Mouse (Mus musculus): ENCODE results near the gene Thy1. TPM values are rescaled to one million over a fixed set of nuclear protein-coding genes. Genes with fewer than 3 reads are reported as not detected.
A peak's percentile ranks its signal among the peaks of the same experiment; 100 is the strongest.

Gene Thy1
- polyA plus RNA-seq, 1 experiment from 2014 or later = not detected

DNA sequence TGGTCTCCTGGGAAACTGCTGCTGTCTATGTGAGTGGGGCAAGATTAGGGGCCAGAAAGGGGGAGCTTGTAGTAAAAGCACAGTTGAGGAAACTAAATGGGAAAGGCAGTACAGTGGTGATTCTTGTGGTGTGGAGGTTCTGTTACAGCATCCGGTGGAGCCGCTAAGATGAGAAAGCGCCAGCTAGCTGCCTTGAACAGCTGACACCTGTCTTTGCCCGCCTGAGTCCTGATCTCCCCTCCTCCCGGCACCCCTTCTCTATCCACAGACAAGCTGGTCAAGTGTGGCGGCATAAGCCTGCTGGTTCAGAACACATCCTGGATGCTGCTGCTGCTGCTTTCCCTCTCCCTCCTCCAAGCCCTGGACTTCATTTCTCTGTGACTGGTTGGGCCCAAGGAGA, 3.9 kb downstream of the Thy1 start:
- no peaks in the 10 kb centered on the region for H3K27me3 ChIP-seq
- in situ Hi-C loops (cut with MboI; ENCODE audit: low pct_unique_long_range_greater_than_20kb) = no loop called here
- no peak for DNase-seq (ENCODE audit: low read depth, low spot score)
- TF ChIP-seq CTCF (IDR thresholded peaks at IDR 0.05) = no peak
- CTCF ChIA-PET = no interaction called here
- POLR2A ChIA-PET = no interaction called here
- ATAC-seq = no peak

DNA sequence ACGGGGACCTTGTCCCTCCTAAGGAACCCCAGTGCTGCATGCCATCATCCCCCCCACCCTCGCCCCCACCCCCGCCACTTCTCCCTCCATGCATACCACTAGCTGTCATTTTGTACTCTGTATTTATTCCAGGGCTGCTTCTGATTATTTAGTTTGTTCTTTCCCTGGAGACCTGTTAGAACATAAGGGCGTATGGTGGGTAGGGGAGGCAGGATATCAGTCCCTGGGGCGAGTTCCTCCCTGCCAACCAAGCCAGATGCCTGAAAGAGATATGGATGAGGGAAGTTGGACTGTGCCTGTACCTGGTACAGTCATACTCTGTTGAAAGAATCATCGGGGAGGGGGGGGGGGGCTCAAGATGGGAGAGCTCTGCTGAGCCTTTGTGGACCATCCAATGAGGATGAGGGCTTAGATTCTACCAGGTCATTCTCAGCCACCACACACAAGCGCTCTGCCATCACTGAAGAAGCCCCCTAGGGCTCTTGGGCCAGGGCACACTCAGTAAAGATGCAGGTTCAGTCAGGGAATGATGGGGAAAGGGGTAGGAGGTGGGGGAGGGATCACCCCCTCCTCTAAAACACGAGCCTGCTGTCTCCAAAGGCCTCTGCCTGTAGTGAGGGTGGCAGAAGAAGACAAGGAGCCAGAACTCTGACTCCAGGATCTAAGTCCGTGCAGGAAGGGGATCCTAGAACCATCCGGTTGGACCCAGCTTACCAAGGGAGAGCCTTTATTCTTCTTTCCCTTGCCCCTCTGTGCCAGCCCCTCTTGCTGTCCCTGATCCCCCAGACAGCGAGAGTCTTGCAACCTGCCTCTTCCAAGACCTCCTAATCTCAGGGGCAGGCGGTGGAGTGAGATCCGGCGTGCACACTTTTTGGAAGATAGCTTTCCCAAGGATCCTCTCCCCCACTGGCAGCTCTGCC, 4.6 kb downstream of the Thy1 start:
- ChIA-PET CTCF (interaction anchor here (1.1 kb wide), 1 partner anchor 10 kb away, joined by 3 read pairs; no protein-coding TSS in a partner anchor), POLR2A (no interaction called here)
- H3K27me3 ChIP-seq = no peaks in the 10 kb centered on the region
- TF ChIP-seq CTCF (IDR thresholded peaks at IDR 0.05) = no peak
- no peak for ATAC-seq
- DNase-seq (ENCODE audit: low read depth, low spot score) = no peak
- in situ Hi-C loops (cut with MboI; ENCODE audit: low pct_unique_long_range_greater_than_20kb) = no loop called here

- no peak for TF ChIP-seq CTCF (IDR thresholded peaks at IDR 0.05)
- in situ Hi-C loops (cut with MboI; ENCODE audit: low pct_unique_long_range_greater_than_20kb) = no loop called here
- ChIA-PET POLR2A (no interaction called here), CTCF (interaction anchor here (1.1 kb wide), 1 partner anchor 9 kb away, joined by 3 read pairs; no protein-coding TSS in a partner anchor)
- H3K27me3 ChIP-seq = no peaks in the 10 kb centered on the region
- DNase-seq (ENCODE audit: low read depth, low spot score) (no peak), ATAC-seq (no peak)
Measured at GRCm38 (mm10) chr9:44048541-44049380, 5.6 kb downstream of the Thy1 start.

DNA sequence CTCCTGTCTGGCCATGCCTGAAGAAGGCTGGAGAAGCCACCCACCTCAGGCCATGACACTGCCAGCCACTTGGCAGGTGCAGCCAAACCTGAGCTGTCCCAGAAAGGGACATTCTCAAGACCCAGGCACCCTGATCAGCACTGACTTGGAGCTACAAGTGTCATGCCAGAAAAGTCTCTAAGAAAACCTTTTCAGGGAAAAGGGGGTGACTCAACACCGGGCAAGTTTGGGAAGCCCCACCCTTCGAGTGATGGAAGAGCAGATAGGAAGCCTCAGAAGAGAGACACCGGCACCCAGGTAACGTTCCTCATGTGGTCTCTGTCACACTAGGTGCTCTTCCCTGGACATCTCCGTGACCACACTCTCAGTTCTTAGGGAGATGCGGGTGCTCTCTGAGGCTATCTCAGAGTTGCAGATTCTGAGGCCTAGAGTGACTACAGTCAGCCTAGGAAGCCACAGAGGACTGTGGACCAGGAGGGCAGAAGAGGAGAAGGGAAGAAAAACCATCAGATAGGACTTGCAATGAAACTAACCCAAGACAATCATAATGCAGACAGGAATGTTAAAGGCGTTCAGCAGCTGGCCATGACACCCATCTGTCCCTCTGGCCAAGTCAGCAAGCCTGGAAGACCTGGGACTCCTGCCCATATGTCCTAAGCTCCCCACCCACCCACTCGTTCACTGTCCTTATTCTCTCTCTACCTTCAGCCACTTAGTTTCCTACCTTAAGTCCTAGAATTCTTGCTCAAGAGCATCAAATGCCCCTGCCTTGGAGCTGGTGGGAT, 6.4 kb downstream of the Thy1 start:
- in situ Hi-C loops (cut with MboI; ENCODE audit: low pct_unique_long_range_greater_than_20kb) = no loop called here
- no peak for TF ChIP-seq CTCF (IDR thresholded peaks at IDR 0.05)
- no peak for ATAC-seq
- ChIA-PET CTCF (no interaction called here), POLR2A (interaction anchor here (0.6 kb wide), 1 partner anchor 978 kb away, joined by 6 read pairs; no protein-coding TSS in a partner anchor)
- DNase-seq (ENCODE audit: low read depth, low spot score) = no peak
- no peaks in the 10 kb centered on the region for H3K27me3 ChIP-seq

GRCm38 (mm10) chr9:44052855-44053254, 9.7 kb downstream of the Thy1 start:
- in situ Hi-C loops (cut with MboI; ENCODE audit: low pct_unique_long_range_greater_than_20kb) = no loop called here
- H3K27me3 ChIP-seq = peaks cover 10% of the 10 kb centered on the region
- ATAC-seq (no peak), DNase-seq (ENCODE audit: low read depth, low spot score) (no peak)
- ChIA-PET CTCF (interaction anchor here (1.5 to 2.4 kb wide), 2 partner anchors 10 to 68 kb away, joined by 3 to 6 read pairs; no protein-coding TSS in a partner anchor), POLR2A (no interaction called here)
- no peak for TF ChIP-seq CTCF (IDR thresholded peaks at IDR 0.05)

DNA sequence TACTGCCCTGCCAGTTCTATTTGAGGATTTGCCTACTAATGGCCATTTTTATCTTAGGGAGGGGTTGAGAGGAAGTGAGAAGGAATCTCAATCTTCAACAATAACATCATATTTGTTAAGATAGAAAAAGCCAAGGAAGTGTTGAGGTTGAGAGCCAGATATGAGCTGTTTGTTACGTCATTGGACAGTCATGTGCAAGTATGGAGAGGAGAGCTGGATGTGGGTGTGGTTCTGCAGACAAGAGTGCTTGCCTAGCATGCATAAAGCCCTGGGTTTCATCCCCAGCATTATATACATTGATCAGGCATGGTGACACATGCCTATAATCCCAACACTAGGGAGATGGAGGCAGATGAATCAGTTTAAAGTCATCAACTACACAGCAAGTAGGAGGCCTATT, 10.8 kb downstream of the Thy1 start:
- POLR2A ChIA-PET = no interaction called here
- in situ Hi-C loops (cut with MboI; ENCODE audit: low pct_unique_long_range_greater_than_20kb) = no loop called here
- no peak for ATAC-seq
- TF ChIP-seq CTCF (IDR thresholded peaks at IDR 0.05) = no peak
- CTCF ChIA-PET = interaction anchor here (1.0 to 2.4 kb wide), 3 partner anchors 9 to 69 kb away, joined by 3 to 6 read pairs (median 3); no protein-coding TSS in a partner anchor
- H3K27me3 ChIP-seq = peaks cover 10% of the 10 kb centered on the region
- no peak for DNase-seq (ENCODE audit: low read depth, low spot score)

- ChIA-PET POLR2A (no interaction called here), CTCF (interaction anchor here (1.5 kb wide), 1 partner anchor 8 kb away, joined by 4 read pairs; no protein-coding TSS in a partner anchor)
- TF ChIP-seq CTCF (IDR thresholded peaks at IDR 0.05) = no peak
- no peak for ATAC-seq
- H3K27me3 ChIP-seq = peaks cover 10% of the 10 kb centered on the region
- no peak for DNase-seq (ENCODE audit: low read depth, low spot score)
- in situ Hi-C loops (cut with MboI; ENCODE audit: low pct_unique_long_range_greater_than_20kb) = no loop called here
Measured at GRCm38 (mm10) chr9:44058606-44059005, 15.4 kb downstream of the Thy1 start.

DNA sequence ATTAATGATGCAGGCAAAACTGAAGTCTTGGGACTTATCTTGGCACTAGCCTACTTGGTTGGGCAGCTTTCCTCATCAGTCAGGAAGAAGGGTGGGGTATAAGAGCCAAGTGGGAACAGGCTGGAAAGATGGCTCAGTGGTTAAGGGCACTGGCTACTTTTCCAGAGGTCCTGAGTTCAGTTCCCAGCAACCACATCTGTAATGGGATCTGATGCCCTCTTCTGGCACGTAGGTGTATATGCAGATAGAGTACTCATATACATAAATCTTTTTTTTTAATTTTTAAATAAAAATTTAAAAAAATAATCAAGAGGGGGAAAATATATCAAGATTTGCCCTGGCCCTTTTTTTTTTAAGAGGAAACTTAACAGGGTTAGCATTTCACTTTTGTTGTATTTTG, 22.0 kb downstream of the Thy1 start:
- no peak for DNase-seq (ENCODE audit: low read depth, low spot score)
- TF ChIP-seq CTCF (IDR thresholded peaks at IDR 0.05) = no peak
- no peaks in the 10 kb centered on the region for H3K27me3 ChIP-seq
- in situ Hi-C loops (cut with MboI; ENCODE audit: low pct_unique_long_range_greater_than_20kb) = loop anchor here (5.0 kb wide), 1 partner anchor 78 kb away; no protein-coding TSS in a partner anchor
- ChIA-PET POLR2A (no interaction called here), CTCF (interaction anchor here (1.2 to 2.4 kb wide), 3 partner anchors 11 to 84 kb away, joined by 3 to 11 read pairs (median 3); no protein-coding TSS in a partner anchor)
- no peak for ATAC-seq

- CTCF ChIA-PET = interaction anchor here (0.7 to 2.4 kb wide), 10 partner anchors 9 to 82 kb away, joined by 3 to 11 read pairs (median 4); partner anchors contain the start of genes Gm49380 and Rnf26
- POLR2A ChIA-PET = interaction anchor here (2.1 kb wide), 1 partner anchor 28 kb away, joined by 4 read pairs; no protein-coding TSS in a partner anchor
- H3K27me3 ChIP-seq = no peaks in the 10 kb centered on the region
- no peak for TF ChIP-seq CTCF (IDR thresholded peaks at IDR 0.05)
- in situ Hi-C loops (cut with MboI; ENCODE audit: low pct_unique_long_range_greater_than_20kb) = loop anchor here (5.0 kb wide), 1 partner anchor 80 kb away; no protein-coding TSS in a partner anchor
- DNase-seq (ENCODE audit: low read depth, low spot score) (peak; percentile 89), ATAC-seq (peak; percentile 87)
Measured at GRCm38 (mm10) chr9:44066785-44067225, 23.6 kb downstream of the Thy1 start, which contains the start of gene Usp2. Gene Usp2, plus strand, starts transcription at chr9:44067021.
